Mouse (Mus musculus) inflammation-experienced regulatory T-cells, adult 6 months (primary cell): Measurements from ENCODE around the gene Bzw2. TPM values are rescaled to one million over a fixed set of nuclear protein-coding genes. Genes with fewer than 3 reads are reported as not detected.

Experiments used
- ATAC-seq: one replicate; pipeline ENCODE4 v1.8.0; 2017
- polyA plus RNA-seq, 3 experiments: library from polyadenylated mRNA; unstranded; fragments of 100-300 nt; shearing (Covaris generic); gene quantifications; one replicate each; pipeline ENCODE4 v1.2.1; 2017

The Bzw2 gene
- 100 to 1,000 TPM; 133 to 204 (median 162) TPM for polyA plus RNA-seq

DNA sequence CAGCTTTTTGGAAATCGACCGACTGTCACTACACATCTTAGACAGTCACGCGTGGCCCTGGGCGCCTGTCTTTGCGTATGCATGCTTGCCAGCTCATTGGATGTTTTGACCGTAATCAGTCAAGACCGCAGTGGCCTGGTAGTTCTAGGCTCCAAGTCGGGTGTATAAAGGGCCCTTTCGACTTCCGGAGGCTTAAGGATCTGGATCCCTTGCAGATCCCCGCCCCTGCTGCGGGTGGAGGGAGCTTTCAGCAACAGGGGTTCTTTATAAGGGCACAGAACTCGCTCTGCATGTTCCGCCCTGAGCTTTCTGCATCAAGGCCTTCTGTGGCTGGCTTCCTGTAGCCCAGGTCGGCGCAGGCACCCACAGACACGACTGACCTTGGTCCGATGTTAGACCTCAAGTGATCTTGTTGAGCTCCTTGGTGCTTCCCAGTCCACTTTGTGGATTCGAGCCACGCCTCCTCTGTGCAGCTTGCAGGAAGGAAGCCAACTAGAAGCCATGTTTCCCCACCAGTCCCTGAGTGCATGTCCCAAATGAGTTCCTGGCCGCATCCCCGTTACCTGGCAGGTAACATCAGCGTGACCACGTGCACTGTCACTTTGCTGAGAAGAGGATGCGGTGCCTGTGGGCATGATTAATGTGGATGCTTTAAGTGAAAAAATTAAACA, at the start of gene Bzw2:
TSS of gene Bzw2 (minus strand) at position 443 of the 671 bp plus-strand sequence.
- ATAC-seq, result peak; percentile 44

DNA sequence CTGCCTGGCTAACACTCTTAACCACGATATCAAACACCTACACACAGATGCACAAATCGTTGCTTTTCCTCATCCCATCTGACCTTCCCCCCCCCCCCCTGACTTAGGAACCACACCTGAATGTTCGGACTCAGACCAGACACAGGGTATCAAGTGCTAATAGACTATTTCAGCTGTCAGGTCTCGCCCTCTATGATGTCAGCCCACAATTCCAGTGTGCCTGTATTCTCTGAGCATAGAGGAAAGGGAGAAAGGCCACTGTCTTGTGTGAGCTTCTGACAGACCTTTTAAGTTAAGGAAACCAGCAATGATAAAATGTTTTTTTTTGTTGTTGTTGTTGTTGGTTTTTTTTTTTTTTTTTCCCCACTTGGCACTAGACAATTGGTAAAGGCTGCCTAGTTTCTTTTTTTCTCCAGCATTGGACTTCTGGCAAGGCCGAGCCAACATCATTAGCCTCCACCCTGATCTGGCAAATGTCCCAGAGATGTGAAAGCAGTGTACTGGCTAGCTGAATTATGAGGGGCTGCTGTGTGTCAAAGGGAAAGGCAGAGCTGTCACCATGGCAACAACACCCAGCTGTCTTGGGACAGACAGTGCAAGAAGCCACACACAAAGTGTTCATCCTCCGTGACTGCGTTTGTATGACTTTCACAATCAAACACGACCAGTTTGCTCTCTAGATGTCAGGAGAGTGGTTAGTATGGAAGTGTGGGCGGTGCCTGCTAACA, 49.4 kb upstream of the Bzw2 start:
- ATAC-seq, result no peak

- ATAC-seq, result peak; percentile 53
These were observed 47.8 kb upstream of the Bzw2 start for GRCm38 (mm10) chr12:36205579-36206119.

- ATAC-seq, result no peak
These were observed 37.1 kb upstream of the Bzw2 start for GRCm38 (mm10) chr12:36194976-36195375.

GRCm38 (mm10) chr12:36190343-36190742, 32.5 kb upstream of the Bzw2 start:
- ATAC-seq, result peak; percentile 80

GRCm38 (mm10) chr12:36189610-36190009, 31.7 kb upstream of the Bzw2 start:
- no peak for ATAC-seq

DNA sequence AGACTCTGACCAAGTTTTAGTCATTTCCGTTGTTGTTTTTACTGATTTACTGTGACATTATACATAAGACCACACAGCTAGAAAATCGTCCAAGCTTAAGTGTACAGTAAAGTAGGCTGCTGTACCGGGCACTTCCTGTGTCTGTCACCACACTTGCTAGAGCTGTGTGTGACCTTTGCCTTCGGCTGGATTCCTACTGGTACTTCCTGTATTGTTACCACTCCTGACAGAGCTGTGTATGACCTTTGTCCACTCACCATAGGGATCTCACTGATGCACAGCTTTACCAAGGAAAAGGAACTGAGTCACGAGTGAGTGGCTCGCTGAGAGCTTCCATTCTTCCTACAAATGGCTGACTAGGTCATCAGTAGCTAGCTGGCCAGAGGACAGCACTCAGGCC, 29.2 kb upstream of the Bzw2 start:
- no peak for ATAC-seq

- no peak for ATAC-seq
These were observed 24.7 kb upstream of the Bzw2 start for GRCm38 (mm10) chr12:36182570-36182969.

- no peak for ATAC-seq
These were observed 19.3 kb upstream of the Bzw2 start for GRCm38 (mm10) chr12:36177227-36177626.

DNA sequence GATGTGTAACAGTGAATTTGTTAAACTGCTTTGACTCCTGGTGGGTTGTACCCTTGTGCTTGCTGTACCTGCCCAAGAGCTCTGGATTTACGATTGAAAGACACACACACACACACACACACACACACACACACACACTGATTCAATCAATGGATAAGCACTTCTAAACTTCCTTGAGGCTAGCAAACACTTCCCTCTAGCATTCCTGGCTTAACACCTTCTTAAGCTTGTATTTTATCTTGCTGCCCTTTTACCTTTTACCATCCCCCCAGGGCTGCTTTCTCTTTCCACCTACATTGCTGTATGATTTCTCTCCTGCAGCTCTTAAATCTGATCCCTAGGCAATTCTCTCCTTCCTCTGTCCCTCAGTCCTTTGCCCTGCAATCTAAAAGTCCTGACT, 7.4 kb upstream of the Bzw2 start:
- ATAC-seq, result no peak

DNA sequence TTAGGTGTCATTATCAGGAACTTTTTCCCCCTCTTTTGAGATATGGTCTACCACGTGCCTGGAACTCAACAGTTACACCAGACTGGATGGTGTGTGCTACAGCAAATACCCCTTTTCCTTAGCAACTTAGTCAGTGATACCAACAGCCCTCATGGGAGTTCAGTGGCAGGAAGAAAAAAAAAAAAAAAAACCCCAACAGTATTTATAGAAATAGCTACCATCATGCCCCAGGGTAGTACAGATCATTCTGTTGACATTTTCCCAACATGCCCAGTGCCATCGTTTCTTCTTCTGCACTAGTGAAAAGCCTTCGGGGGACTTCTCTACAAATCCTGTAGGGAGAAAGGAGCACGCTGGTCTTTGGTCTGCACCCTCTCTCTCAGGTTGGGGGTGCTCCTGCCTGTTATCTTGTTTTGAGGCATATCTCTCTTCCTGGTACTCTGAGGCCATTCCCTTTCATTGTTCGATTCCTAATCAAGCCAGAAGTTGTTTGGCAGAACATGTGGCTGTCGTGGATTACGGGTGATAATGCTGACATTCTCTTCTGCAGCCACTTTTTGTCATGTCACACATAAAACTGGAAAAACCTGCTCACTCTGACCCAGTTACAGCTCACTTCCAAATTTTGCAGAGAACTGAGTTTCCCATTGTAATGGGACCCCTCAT, 6.4 kb upstream of the Bzw2 start:
- no peak for ATAC-seq

- peak; percentile 19 for ATAC-seq
These were observed 609 bp downstream of the Bzw2 start for GRCm38 (mm10) chr12:36157304-36157637.

GRCm38 (mm10) chr12:36156637-36157303, 1.1 kb downstream of the Bzw2 start, which contains the start of gene Ankmy2:
Gene Ankmy2 (plus strand): TSS chr12:36157114.
- peak; percentile 74 for ATAC-seq

GRCm38 (mm10) chr12:36156101-36156636, 1.7 kb downstream of the Bzw2 start:
- ATAC-seq, result no peak

- peak; percentile 3 for ATAC-seq
These were observed 2.7 kb downstream of the Bzw2 start for GRCm38 (mm10) chr12:36155141-36155641.

DNA sequence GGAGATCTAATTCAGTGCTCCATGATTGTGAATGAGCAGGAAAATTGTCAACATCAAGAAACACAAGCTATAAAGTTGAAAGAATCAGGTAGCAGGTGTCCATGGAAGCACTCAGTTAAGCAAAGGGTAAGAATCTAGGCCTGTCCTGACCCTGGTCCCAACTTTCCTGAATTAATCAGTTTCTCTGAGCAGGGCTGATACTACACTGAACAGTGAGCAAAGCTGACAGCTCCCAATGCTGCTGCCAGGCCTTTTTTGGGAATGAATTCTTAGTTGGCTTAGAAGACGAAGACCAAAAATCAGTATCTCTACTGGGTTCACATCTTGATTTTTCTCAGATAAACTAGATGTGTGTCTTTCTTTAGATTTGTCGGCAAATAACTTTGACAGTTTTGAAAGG, 7.1 kb downstream of the Bzw2 start:
- ATAC-seq, result no peak

DNA sequence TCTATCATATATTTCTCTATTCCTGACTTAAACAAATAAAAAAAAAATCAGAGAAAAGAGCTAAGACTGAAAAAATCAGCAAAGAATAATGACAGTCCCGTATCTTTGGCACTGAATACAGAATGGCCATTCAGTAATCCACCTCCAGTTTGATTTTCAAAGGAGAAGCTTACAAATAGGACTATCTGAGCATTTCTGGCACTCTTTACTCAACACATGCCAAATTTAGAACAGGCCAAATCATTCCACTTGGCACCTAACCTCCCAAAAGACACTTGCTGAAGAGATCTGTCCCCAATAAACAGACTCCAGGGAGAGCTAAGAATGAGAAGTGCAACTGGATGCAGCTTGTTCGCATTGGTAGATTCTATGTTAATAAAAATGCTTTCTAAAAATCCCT, 7.6 kb downstream of the Bzw2 start:
- ATAC-seq, result no peak

DNA sequence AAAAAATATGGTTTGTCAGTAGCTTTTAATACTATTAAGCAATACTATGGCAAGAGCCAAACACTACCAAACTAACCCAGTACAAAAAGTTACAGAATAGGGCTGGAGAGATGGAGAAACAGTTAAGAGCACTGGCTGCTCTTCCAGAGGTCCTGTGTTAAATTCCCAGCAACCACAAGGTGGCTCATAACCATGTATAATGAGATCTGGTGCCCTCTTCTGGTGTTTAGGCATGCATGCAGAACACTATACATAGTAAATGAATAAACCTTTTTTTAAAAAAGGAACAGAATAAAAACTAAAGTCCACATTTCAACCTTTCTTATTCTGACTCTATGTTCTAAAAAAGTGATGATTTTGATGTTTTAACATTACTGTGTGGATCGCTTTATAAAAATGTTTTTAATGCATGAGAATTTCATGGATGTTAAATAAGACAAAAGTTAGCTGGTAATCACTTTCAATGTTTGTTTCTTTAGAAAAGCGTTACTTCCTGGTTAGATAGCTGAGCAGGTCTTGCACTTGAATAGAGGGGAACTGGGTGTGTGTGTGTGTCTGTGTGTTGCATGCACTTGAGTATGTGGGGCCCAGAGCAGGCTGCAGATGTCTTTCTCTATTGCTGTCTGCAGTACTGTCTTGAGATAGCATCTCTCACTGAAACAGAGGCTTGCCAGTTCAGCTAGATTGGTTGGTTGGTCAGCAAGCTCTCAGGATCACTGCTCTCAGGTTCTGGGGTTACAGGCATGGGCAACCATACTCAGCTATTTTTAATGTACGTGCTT, 11.5 kb downstream of the Bzw2 start:
- ATAC-seq, result peak; percentile 25

DNA sequence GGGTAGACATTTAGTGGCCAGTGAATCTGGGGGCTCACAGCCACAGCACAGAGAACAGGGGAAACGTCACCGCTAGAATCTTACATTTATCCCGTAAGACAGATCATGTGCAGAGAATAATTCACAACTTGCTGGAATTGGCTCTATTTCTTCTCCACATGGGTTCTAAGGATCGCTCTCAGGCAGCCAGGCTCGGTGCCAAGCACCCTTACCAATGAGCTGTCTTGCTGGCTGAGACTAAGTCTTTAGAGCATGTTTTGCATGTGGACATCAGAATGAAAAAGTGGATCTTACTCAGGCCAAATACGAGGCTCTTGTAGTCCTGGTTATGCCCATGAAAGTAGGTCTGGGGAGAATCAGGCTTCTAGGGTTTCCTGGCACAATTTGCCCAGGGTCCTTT, 17.5 kb downstream of the Bzw2 start:
- no peak for ATAC-seq

DNA sequence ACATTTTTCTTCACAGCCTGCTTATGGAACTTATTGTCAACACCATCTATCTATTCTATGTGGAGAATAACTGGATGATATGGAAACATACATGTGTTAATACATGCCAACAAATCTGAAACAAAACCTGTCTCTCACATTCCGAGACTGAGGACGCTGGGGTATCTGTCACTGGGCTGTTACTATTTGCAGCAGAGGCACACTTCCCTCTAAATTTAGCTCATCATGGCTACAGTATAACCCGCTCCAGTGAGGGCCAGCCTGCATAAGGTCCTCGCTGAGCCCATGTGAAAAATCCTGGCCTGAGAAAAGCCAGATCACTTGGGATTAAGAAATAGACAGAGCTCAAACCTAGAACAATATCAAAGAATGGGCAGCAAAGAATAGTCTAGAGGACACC, 20.7 kb downstream of the Bzw2 start:
- ATAC-seq, result no peak

DNA sequence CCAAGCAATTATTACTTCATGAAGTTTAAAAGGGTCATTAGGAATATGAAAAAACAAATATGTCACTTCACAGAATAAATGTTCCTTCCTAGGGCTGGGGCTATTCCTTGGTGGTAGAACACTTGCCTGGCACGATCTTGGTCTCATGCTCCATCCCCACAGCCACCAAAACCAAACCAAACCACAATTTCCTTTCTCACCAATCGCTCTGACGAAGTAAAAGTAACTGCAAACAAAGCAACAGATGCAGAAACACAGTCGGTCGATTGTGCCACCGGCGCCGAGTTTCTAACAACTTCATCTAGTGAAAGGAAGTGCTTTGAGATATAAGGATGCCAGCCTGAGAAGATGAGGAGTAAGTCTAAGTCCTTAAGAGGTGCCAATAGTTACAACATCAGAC, 21.6 kb downstream of the Bzw2 start:
- ATAC-seq, result peak; percentile 70

GRCm38 (mm10) chr12:36135409-36135808, 22.5 kb downstream of the Bzw2 start:
- peak; percentile 83 for ATAC-seq
